Mouse (Mus musculus) G1E (cell line): ENCODE results near the gene Osbpl9.

ENCODE experiments used
- CTCF ChIP-seq: IDR thresholded peaks from 2 replicates; pipeline ENCODE4 v1.5.1; 2012; ENCODE audit warnings: low read depth, low read length, inconsistent platforms, mixed read lengths
- TAL1 ChIP-seq: conservative IDR thresholded peaks from 2 replicates; pipeline ENCODE4 v1.6.1; 2012; ENCODE audit warnings: low read depth, low read length, inconsistent platforms, mixed read lengths

GRCm38 (mm10) chr4:109238428-109239268 is 36.6 kb upstream of the Osbpl9 start:
- TF ChIP-seq CTCF (no peak), TAL1 (no peak)
